Mouse (Mus musculus) adrenal gland, postnatal 10 days (tissue): ENCODE measurements around the gene Ykt6. TPM values are rescaled to one million over a fixed set of nuclear protein-coding genes. Genes with fewer than 3 reads are reported as not detected.

Source experiments
- total RNA-seq, 2 experiments: library from RNA; stranded (reverse); gene quantifications; 2 replicates each; pipeline ENCODE4 v1.2.3; 2021

The Ykt6 gene
- total RNA-seq, 2 experiments from 2014 or later: 71.5 to 79.3 TPM

Other genes starting within 250 kb of the Ykt6 start
- gene Mrps24, start 240.0 kb upstream of the Ykt6 start, total RNA-seq: 100 to 1,000 TPM; 155 to 166 TPM
- 10 to 100 TPM; 65.1 to 66.5 TPM for gene Urgcp, start 193.3 kb upstream of the Ykt6 start, total RNA-seq
- 10 to 100 TPM; 51.5 to 57.5 TPM for gene Dbnl, start 167.2 kb upstream of the Ykt6 start, total RNA-seq
- gene Pgam2, start 152.0 kb upstream of the Ykt6 start, total RNA-seq: 100 to 1,000 TPM in 1 of 2 experiments, 10 to 100 TPM in 1; 37.0 to 157 TPM
- 10 to 100 TPM in 1 of 2 experiments, 1 to 10 TPM in 1; 6.3 to 13.7 TPM for gene Polm, start 117.7 kb upstream of the Ykt6 start, total RNA-seq
- gene Aebp1, start 93.7 kb upstream of the Ykt6 start, total RNA-seq: 100 to 1,000 TPM; 153 to 172 TPM
- 10 to 100 TPM; 48.6 to 53.0 TPM for gene Pold2, start 77.4 kb upstream of the Ykt6 start, total RNA-seq
- gene Myl7, start 56.9 kb upstream of the Ykt6 start, total RNA-seq: under 1 TPM in 1 of 2 experiments, not detected in 1; 0.66 TPM
- gene Gck, start 5.6 kb upstream of the Ykt6 start, total RNA-seq: 1 to 10 TPM; 2.9 to 3.0 TPM
- gene Camk2b, start 110.7 kb downstream of the Ykt6 start, total RNA-seq: 10 to 100 TPM; 15.7 to 30.4 TPM
- under 1 TPM; 0.21 to 0.24 TPM for gene A730071L15Rik, start 244.3 kb downstream of the Ykt6 start, total RNA-seq
- gene Nudcd3, start 244.7 kb downstream of the Ykt6 start, total RNA-seq: 10 to 100 TPM; 45.8 to 52.3 TPM